Mouse (Mus musculus): Measurements from ENCODE around the gene Ntng2.

DNA sequence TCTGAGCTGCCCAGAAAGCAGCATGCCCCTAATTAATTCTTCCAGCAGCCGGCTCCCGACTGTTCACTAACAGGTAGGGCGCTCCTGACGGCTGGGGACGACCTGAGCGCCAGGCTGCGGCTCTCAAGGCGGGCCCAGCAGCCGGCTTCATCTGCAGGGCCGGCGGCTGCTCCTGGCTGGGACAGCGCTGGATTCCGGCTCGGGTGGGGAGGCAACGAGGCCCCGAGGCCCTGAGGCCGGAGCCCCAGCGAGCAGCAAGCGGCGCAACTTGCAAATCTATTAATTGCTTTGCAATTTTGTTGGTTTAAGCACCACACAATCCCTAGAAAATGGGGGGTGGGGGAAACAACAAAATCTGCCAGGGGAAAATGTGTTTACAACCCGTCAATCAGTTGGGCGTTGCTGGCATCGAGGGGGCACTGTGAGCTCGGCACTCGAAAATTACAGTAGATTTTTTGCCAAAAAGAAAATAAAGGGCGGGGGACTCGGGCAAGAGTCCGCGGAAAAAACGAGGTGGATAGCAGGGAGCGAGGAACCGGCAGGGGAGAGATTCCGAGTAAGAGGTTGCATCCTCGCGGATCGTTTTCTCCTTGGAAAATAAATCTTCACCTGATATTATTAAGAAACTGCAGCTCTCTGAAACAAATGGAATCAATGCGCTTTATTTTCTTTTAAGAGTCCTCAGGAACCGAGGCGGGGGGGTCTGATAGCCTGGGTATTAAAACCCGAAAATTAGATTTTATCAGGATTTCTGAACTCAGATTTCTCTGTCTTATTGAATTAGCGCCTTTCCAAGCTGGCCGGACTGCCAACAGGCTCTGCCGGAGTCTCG, 2.3 kb downstream of the Ntng2 start:
- no peak for TF ChIP-seq GATA1 (IDR thresholded peaks at IDR 0.05; ENCODE audit: borderline replicate concordance, low read length)
- no peak for TF ChIP-seq FLI1 (IDR thresholded peaks at IDR 0.05; ENCODE audit: low read length)
